Mouse (Mus musculus) embryonic stem cell, embryonic (primary cell): ENCODE measurements around the gene Tns2.

Source experiments
- CTCF ChIA-PET, 4 experiments: fragments of 300-600 bp in 2 of 4; fragments of 350-600 bp in 2 of 4; sonication (Branson Sonifier 250); formaldehyde crosslinking; loops; one replicate each; lab custom pipeline; 2022; ENCODE audit warnings: inconsistent platforms in 2 of 4; lab: Charles Lee
- POLR2A ChIA-PET, 4 experiments: fragments of 300-600 bp in 2 of 4; fragments of 350-600 bp in 2 of 4; sonication (Branson Sonifier 250); formaldehyde crosslinking; loops; one replicate each; lab custom pipeline; 2022; ENCODE audit warnings: antibody characterized with exemption in 4 of 4, inconsistent platforms in 1 of 4; lab: Charles Lee

Gene Tns2

GRCm38 (mm10) chr15:102134709-102135108 is 34.5 kb downstream of the Tns2 start:
- POLR2A ChIA-PET = no interaction called here
- CTCF ChIA-PET = interaction anchor here in 1 of 4 experiments (1.2 kb wide), 1 partner anchor 27 kb away, joined by 4 read pairs; no protein-coding TSS in a partner anchor

GRCm38 (mm10) chr15:102135522-102136128 is 35.4 kb downstream of the Tns2 start:
- ChIA-PET CTCF (interaction anchor here (0.5 to 2.2 kb wide), 36 partner anchors 9 to 855 kb away, joined by 3 to 28 read pairs (median 3); partner anchors contain the start of gene Tns2 (in 1 of the 4)), POLR2A (interaction anchor here (0.5 to 2.6 kb wide), 77 partner anchors 9 to 535 kb away, joined by 3 to 17 read pairs (median 4); partner anchors contain the start of genes Eif4b (in 3 of the 4), Espl1 (in 2 of the 4), Pfdn5 (in 2 of the 4) and Soat2 (in 2 of the 4))

- ChIA-PET POLR2A (interaction anchor here (0.5 to 2.6 kb wide), 88 partner anchors 9 to 734 kb away, joined by 3 to 17 read pairs (median 4); partner anchors contain the start of genes Soat2 (in 4 of the 4), Eif4b (in 3 of the 4), Espl1 (in 2 of the 4) and Pfdn5 (in 2 of the 4)), CTCF (interaction anchor here (0.5 to 2.2 kb wide), 38 partner anchors 9 to 855 kb away, joined by 3 to 28 read pairs (median 3); partner anchors contain the start of gene Tns2 (in 1 of the 4))
Observed at GRCm38 (mm10) chr15:102136129-102136758, 36.0 kb downstream of the Tns2 start, which contains the start of gene Spryd3. TSS of gene Spryd3 (minus strand) at chr15:102136234.

- ChIA-PET CTCF (interaction anchor here in 2 of 4 experiments (0.6 to 1.4 kb wide), 3 partner anchors 32 to 62 kb away, joined by 3 to 4 read pairs (median 3); partner anchors contain the start of gene Zfp740 (in 1 of the 2)), POLR2A (interaction anchor here in 3 of 4 experiments (0.7 to 1.0 kb wide), 4 partner anchors 9 to 1142 kb away, joined by 3 to 4 read pairs (median 4); partner anchors contain the start of gene Soat2 (in 1 of the 3))
Observed at GRCm38 (mm10) chr15:102141120-102141519, 40.9 kb downstream of the Tns2 start.

GRCm38 (mm10) chr15:102142914-102143912 is 43.0 kb downstream of the Tns2 start:
- ChIA-PET CTCF (interaction anchor here in 3 of 4 experiments (0.9 to 2.2 kb wide), 6 partner anchors 10 to 81 kb away, joined by 3 to 5 read pairs (median 4); partner anchors contain the start of gene Tns2 (in 1 of the 3)), POLR2A (interaction anchor here in 3 of 4 experiments (0.6 to 1.8 kb wide), 9 partner anchors 10 to 362 kb away, joined by 3 to 5 read pairs (median 3); partner anchors contain the start of genes Gm9918 (in 1 of the 3), Tns2 (in 1 of the 3) and Zfp740 (in 1 of the 3))

- POLR2A ChIA-PET = interaction anchor here in 2 of 4 experiments (0.5 to 2.4 kb wide), 5 partner anchors 12 to 102 kb away, joined by 3 to 7 read pairs (median 4); partner anchors contain the start of genes Tns2 (in 1 of the 2) and Zfp740 (in 1 of the 2)
- CTCF ChIA-PET = interaction anchor here in 3 of 4 experiments (0.9 to 2.2 kb wide), 4 partner anchors 9 to 80 kb away, joined by 3 to 5 read pairs (median 4); no protein-coding TSS in a partner anchor
Observed at GRCm38 (mm10) chr15:102144274-102144711, 44.1 kb downstream of the Tns2 start, which contains the start of gene Igfbp6. TSS of gene Igfbp6 (plus strand) at chr15:102144362.

- ChIA-PET POLR2A (interaction anchor here in 2 of 4 experiments (0.5 to 2.4 kb wide), 3 partner anchors 12 to 81 kb away, joined by 4 to 7 read pairs (median 6); no protein-coding TSS in a partner anchor), CTCF (interaction anchor here in 2 of 4 experiments (1.5 to 2.2 kb wide), 2 partner anchors 37 to 80 kb away, joined by 3 to 5 read pairs; no protein-coding TSS in a partner anchor)
Observed at GRCm38 (mm10) chr15:102144726-102145125, 44.5 kb downstream of the Tns2 start.

- ChIA-PET POLR2A (interaction anchor here in 2 of 4 experiments (0.5 to 2.4 kb wide), 4 partner anchors 11 to 82 kb away, joined by 3 to 7 read pairs (median 4); no protein-coding TSS in a partner anchor), CTCF (interaction anchor here in 3 of 4 experiments (0.7 to 3.0 kb wide), 7 partner anchors 9 to 79 kb away, joined by 3 to 9 read pairs (median 4); partner anchors contain the start of genes Tns2 (in 2 of the 3) and Spryd3 (in 1 of the 3))
Observed at GRCm38 (mm10) chr15:102145330-102145729, 45.1 kb downstream of the Tns2 start.

GRCm38 (mm10) chr15:102146089-102146488 is 45.9 kb downstream of the Tns2 start:
- ChIA-PET CTCF (interaction anchor here (0.6 to 3.0 kb wide), 22 partner anchors 7 to 1316 kb away, joined by 3 to 10 read pairs (median 4); partner anchors contain the start of genes Spryd3 (in 2 of the 4) and Tns2 (in 2 of the 4)), POLR2A (interaction anchor here in 3 of 4 experiments (0.6 to 2.4 kb wide), 11 partner anchors 10 to 100 kb away, joined by 3 to 8 read pairs (median 3); partner anchors contain the start of gene Spryd3 (in 1 of the 3))

GRCm38 (mm10) chr15:102146882-102147281 is 46.7 kb downstream of the Tns2 start:
- POLR2A ChIA-PET = interaction anchor here in 3 of 4 experiments (0.6 to 3.8 kb wide), 8 partner anchors 11 to 78 kb away, joined by 3 to 18 read pairs (median 6); partner anchors contain the start of gene Spryd3 (in 2 of the 3)

GRCm38 (mm10) chr15:102147674-102148402 is 47.6 kb downstream of the Tns2 start:
- ChIA-PET CTCF (interaction anchor here (0.6 to 3.5 kb wide), 15 partner anchors 9 to 164 kb away, joined by 3 to 19 read pairs (median 4); partner anchors contain the start of genes Tns2 (in 2 of the 4) and Spryd3 (in 1 of the 4)), POLR2A (interaction anchor here in 3 of 4 experiments (0.6 to 3.8 kb wide), 8 partner anchors 9 to 77 kb away, joined by 3 to 18 read pairs (median 6); partner anchors contain the start of gene Spryd3 (in 3 of the 3))

More at GRCm38 (mm10) chr15:102146882-102147281, 46.7 kb downstream of the Tns2 start:
- CTCF ChIA-PET = interaction anchor here (0.6 to 3.0 kb wide), 18 partner anchors 8 to 173 kb away, joined by 3 to 11 read pairs (median 4); partner anchors contain the start of genes Tns2 (in 2 of the 4) and Spryd3 (in 1 of the 4)

GRCm38 (mm10) chr15:102149561-102149960 is 49.3 kb downstream of the Tns2 start:
- ChIA-PET CTCF (interaction anchor here in 3 of 4 experiments (0.7 to 3.5 kb wide), 8 partner anchors 39 to 736 kb away, joined by 3 to 19 read pairs (median 4); partner anchors contain the start of gene Sp1 (in 1 of the 3)), POLR2A (interaction anchor here (0.6 to 3.8 kb wide), 49 partner anchors 8 to 221 kb away, joined by 3 to 18 read pairs (median 4); partner anchors contain the start of genes Spryd3 (in 3 of the 4), Csad (in 2 of the 4), Tns2 (in 2 of the 4) and Eif4b (in 1 of the 4))

GRCm38 (mm10) chr15:102150301-102151135 is 50.3 kb downstream of the Tns2 start, which contains the start of gene Soat2:
TSS of gene Soat2 (plus strand) at chr15:102150526.
- POLR2A ChIA-PET = interaction anchor here (0.5 to 3.8 kb wide), 61 partner anchors 9 to 367 kb away, joined by 3 to 18 read pairs (median 4); partner anchors contain the start of genes Spryd3 (in 3 of the 4), Csad (in 2 of the 4), Tns2 (in 2 of the 4) and Eif4b (in 1 of the 4)
- CTCF ChIA-PET = interaction anchor here in 3 of 4 experiments (0.5 to 3.5 kb wide), 14 partner anchors 13 to 735 kb away, joined by 3 to 19 read pairs (median 4); partner anchors contain the start of gene Sp1 (in 1 of the 3)
